Mouse (Mus musculus): ENCODE data around the gene Rbbp4.

DNA sequence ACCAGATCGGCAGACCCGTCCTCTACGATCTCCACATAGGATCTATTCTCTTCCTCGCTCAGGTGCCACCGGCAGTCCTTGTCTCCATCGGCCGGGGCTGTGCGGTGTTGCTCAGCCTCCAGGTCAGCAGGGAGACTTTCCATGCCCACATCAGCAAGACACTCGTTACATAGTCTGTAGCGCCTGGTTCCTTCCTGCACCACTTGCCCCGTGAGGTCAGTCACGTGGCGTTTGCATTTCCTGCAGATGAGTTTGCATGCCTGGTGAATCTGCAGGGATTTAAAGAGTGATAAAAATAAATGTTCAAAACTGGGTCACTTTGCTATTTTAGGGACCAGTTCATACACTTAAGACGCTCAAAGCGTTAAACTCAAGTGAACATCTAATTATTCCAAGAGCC is 19.1 kb upstream of the Rbbp4 start:
- TF ChIP-seq CTCF (IDR thresholded peaks at IDR 0.05; ENCODE audit: borderline replicate concordance, control insufficient read depth, extremely low read depth, insufficient read depth, low read length, poor library complexity) (no peak), POLR2A (IDR thresholded peaks at IDR 0.05; ENCODE audit: control insufficient read depth, extremely low read depth, insufficient read depth, low read length, poor library complexity) (no peak)
